Mouse (Mus musculus): Measurements from ENCODE around the gene Acaa1b.

The Acaa1b gene

DNA sequence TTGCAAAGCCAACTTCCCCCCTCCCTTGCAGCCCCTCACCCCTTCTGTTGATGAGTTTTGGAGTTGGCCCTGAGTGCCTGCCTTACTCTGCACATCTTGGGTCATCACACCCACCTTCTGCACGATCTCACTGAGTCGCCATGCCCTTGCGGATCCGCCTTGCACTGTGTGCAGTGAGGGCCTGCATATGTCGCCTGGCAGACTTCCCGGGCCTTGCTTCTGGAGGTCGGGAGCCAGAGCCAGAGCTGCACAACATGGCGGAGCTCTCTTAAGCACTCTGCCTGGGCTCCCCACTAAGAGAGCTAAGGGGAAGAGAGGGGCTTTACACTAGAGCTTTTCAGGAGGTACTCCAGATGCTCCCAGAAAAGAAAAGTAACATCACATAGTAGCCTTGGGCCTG, 12.2 kb downstream of the Acaa1b start:
- WGBS, result 71% methylated on average over 8 of the region's 8 CpGs

DNA sequence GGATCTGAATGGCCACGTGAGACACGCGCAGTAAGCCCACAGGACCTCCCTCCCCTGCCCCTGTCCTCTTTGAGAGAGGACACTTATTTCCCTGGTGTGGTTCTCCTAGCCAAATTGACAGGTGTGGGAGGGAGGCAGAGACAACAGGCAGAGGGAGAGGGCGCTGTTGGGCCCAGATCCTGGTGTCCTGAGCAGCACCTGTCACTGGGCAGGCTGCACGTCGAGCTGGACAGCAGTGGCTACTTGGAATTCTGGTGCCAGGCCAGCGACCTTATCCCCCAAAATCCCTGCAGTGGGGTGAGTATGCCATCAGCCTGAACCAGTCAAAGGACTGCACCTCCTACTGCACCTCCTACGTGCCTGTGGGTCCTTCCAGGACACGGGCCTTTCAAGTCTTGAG, 13.5 kb downstream of the Acaa1b start:
- 77% methylated on average over 9 of the region's 9 CpGs for WGBS

DNA sequence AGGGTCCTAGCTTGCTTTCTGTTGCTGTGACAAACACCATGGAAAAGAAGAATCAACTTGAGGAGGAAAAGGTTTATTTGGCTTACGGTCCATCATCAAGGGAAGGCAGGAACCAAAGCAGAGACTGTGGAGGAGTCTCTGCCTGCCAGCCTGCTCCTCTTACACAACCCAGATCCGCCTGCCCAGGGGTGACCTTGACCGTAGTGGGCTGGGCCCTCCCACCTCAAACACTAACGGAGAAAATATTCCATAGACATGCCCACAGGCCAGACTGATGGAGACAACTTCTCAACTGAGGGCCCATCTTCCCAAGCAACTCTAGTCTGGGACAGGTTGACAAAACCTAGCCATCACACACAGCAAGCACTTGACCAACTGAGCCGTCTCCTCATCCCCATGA, 14.8 kb downstream of the Acaa1b start:
- 92% methylated on average over 5 of the region's 5 CpGs for WGBS

DNA sequence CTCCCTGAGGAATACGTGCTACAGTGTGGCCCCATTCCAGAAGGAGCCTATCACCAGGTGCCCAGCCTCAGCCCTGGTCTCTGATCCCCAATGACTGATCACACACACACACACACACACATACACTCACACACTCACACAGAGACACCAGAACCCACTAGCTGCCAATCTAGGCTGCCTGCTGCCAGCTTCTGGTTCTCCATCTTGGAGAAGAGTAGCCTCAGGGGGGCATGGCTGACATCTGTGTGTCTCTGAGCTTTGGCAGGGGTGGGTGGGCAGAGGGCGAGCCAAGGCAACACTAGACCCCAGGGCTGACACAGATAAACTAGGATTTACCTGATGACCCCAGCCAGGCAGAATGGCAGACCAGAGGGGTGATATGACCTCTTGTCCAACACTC, 18.1 kb downstream of the Acaa1b start:
- 91% methylated on average over 2 of the region's 2 CpGs for WGBS

DNA sequence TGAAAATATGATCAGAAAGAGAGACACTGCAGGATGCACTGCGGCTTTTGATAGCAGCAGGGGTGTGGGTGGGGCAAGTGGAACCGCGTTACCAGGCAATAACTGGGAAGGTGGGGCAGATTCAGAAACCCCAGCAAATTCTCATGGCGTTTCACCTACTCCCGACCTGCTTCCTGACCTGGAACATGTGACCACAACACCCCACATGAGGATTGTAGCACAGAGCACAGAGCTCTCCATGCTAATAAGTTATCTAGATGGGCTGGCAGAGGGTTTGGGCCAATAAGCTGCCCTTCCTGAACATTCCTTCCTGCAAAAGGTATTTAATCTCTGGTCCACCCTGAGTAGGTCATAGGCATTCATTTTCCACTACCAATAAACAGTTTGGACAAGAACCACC, 26.2 kb downstream of the Acaa1b start:
- WGBS, result 50% methylated on average over 5 of the region's 5 CpGs

DNA sequence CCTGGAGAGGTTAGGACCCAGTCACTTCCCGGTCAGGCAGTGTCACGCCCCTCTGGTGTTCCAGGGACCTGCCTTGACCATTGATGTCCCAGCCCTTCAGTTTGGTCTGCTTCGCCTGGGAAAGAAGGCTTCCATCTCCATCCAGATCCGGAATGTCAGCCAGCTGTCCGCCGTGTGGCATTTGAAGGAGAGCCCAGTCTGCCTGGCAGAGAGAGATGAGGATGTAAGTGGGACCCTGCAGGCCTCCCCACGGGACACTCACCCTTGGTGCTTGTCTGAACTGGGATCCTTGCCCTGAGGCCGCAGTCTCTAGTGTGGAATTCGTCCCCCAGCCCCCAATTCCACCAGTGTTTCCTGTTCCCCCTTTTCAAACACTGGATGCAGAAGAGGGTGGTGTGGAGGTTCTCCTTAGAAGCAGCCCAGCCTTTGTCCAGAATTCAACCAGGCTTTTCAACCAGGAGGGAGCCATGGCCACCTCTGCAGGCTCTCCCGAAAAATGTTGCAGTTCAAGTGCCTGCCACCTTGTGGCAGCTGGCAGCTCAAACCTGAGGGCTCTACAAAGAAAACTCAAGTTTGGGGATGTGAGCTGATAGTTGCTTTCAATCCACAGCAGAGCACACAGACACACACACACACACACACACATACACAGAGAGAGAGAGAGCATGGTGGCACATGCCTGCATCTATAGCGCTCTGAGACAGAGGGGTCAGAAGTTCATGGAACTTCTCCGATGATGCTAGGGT, 28.3 kb downstream of the Acaa1b start:
- WGBS, result 83% methylated on average over 12 of the region's 12 CpGs

DNA sequence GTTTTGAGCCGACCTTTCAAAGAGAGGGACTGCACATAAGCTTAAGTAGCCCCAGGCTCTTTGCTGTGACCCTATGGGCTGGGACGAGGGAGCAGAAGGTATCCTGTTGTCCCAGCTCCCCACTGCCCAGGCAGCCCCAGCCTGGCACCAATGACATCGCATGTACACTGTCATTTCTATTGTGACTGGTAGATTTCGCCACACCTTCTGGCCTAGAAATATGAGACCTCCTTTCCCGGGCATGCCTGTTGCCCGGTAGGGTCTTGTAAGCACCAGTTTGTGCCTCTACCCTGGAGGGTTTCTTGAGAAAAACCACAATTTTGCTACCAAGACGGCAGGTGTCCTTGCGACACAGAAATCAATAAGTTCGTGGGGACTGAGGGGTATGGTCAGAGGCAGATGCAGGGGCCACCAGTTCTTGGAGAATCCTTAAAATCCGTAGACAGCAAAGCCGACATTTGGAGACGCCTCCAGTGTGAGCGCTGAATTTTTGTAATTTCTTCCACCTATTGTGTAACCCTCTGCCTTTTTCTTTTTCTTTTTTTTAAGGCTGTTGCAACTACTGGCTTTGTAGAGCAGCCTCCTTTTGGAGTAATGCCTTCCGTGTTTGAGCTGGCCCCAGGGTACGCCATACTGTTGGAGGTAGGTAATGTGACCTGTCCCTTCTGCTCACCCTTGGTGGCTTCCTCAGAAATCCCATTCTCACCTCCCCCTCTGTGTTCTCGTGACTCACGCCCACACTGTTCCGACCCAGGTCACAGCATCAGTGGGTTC, 34.1 kb downstream of the Acaa1b start:
- WGBS, result 82% methylated on average over 18 of the region's 18 CpGs

DNA sequence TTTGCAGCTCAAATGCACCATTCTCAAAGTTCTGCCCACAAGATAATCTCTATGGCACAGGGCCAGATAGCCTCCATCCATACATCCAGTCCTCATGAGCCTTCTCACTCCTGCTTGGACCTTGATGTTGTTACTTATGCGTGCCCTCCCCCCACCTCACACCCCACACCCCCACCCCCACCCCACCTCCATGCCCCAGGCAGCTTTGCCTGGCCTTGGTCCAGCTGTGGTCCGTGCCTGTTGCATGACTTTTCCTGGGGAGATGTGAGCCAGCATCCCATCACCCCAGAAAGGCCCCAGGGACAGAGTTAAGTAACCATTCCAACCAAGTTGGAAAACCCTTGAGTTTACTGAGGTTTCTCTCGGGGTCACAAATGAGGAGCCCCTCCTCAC, 36.7 kb downstream of the Acaa1b start:
- 85% methylated on average over 3 of the region's 3 CpGs for WGBS

DNA sequence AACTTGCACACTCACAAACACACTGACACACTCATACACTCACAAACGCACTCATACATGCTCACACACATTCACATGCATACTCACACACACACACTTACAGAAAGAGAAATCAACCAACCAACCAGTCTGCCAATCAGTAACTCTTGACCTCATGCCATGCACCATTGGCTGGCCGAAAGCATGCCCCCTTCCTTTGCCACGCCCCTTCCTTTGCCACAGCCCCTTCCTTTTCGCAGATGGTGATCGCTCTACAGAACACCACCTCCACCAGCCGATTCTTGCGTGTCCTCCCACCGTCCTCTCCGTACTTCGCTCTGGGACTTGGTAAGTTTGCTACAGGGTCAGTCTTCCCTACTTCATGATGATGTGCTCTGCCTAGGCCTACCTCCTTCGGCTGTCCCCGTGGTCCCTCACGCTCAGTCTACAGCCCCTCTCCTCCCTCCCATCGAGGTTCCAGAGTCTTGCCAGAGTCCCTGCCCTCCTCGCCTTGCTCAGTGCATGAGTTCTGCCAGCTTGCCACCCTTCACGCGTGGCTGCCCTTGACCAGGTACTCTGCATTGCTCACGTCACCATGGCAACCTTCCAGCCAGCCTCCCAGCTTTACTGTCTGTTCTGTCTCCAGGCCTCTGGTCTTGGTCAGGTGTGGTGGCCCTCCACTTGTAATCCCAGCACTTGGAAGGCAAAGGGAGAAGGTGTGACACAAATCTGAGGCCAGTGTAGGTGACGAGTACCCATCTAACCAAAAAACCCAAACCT, 37.3 kb downstream of the Acaa1b start:
- WGBS, result 86% methylated on average over 19 of the region's 19 CpGs

DNA sequence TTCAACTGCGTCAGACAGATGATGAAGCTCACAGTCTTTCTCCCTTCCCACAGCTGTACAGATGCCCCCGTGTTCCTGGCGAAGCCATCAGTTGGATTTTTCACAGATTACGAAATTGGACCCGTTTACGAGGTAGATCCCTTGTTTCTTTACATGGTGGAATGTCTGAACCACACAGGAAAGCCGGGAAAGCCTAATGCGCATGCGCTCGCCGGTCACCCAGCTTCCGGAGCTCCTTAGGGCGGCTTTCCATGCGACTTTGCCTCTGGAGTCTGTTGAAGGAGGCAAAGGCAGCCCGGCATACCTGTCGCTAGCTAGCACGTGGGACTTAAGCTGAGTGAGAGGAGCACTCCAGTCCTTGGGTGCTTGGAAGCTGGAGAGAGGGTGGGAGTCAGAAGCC, 42.0 kb downstream of the Acaa1b start:
- WGBS, result 91% methylated on average over 17 of the region's 17 CpGs

DNA sequence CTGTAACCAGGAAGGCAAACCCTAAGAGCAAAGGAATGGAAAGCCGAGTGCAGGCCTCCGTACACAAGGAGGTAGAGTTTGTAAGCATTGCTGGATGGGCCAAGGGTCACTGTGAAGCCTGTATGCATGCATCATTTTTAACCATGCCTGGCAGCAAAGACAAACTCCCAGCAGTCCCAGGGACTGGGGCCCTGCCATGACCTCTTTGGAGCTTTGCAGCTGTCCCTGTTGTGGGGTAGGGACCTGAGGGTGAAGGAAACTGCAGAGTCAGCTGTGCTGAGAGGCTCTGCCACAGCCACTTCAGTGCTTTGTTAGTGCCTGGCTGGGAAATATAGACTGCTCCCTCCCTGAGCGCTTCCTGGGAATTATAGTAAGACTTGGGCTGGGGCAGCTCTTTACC, 46.3 kb downstream of the Acaa1b start:
- 68% methylated on average over 3 of the region's 3 CpGs for WGBS

DNA sequence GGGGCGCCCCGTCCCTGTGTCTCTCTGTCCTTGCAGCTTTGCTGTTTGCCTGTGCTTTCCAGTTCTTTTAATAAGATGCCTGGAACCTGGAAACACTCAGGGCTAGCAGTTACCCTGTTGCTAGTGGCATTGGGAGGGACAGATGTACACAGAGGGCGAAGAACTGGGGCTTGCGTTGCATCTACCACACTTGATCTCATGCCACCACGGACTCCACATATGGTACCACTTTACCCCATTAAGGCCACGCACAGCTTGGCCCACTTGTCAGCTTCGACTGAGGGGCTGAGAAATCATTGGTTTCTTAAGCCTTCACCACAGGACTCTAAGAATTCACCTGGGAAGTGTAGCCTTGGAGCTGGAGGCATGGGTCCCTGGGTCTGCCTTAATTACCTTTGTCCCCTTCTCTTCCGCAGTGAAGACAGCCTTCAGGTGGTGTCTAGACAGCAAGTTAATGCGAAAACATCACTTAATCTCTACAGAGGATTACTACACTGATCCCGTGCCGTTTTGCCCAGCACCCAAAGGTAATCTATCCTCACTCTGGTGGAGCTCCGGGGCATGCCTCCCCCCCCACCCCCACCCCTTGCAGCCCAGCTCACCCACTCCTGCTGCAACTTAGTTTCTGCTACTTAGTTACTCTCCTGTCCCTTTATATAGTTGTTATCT, 47.1 kb downstream of the Acaa1b start:
- WGBS, result 74% methylated on average over 12 of the region's 12 CpGs

DNA sequence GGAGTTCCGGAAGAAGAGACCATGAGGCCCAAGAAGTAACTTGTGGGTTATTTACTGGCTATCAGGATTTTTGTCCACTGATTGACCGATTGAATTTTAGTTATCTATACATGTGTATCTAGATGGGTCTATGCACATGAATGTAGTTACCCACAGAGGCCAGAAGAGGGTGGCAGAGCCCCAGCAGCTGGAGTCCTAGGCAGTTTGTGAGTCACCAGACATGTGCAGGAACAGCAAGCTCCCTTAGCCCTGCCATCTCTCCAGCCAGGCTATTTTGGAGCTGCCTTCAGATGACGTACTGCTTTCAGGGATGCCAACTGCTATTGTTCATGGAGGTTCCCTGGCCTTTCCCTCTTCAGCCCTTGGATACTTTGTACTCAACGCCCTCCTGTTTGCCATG, 49.3 kb downstream of the Acaa1b start:
- WGBS, result 84% methylated on average over 4 of the region's 4 CpGs

DNA sequence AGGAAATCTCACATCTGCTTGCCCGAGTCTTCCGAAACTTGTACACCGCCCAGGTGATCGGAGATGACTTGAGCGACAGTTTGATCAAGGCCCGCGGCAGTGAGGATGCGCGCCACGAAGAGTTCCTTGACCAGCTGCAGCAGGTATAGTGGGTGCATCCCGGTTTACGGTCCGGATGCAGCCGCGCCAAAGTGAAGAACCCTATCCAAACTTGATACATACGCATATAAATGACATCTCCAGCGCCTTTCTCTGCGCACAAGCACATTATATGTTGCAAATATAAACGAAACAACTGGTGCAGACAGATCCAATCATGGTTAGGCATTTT, 54.1 kb downstream of the Acaa1b start:
- 1% methylated on average over 19 of the region's 19 CpGs for WGBS

DNA sequence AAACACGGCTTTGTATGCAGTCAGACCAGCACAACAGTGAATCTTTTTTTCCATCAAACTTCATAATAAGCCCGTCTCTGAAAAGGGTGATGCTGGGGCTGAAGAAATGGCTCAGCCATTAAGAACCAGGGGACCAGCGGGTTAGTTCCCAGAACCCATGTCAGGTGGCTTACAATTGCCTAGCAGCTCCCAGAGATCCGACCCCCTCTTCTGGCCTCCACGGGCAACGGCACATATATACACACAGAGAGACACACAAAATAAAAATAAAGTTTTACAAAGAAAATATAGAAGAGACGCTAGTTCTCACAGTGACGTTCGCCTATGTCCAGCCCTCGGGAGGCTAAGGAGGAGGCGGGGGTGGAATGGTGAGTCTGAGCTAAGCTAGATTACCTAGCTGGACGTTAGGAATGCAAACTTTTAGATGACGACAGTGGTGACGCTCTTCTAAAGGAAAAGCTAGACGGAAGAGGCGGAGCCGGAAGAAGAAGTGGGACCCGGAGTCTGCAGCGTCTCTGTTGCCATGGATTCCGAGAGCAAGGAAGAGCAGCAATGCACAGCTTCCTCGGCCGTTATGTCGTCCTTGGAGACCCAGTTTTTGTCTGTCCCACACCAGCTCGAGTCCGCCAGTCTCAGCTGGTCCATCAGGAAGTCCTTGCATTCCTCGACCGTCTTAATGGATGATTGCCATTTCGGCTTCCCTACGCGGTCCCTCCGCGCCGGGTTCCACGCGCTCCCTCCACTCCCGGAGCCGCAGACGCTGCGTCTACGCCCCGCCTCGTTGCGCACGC, 54.7 kb downstream of the Acaa1b start, which contains the start of gene Dlec1:
Gene Dlec1, plus strand, starts transcription at position 487 of the 791 bp plus-strand sequence.
- 2% methylated on average over 44 of the region's 44 CpGs for WGBS

DNA sequence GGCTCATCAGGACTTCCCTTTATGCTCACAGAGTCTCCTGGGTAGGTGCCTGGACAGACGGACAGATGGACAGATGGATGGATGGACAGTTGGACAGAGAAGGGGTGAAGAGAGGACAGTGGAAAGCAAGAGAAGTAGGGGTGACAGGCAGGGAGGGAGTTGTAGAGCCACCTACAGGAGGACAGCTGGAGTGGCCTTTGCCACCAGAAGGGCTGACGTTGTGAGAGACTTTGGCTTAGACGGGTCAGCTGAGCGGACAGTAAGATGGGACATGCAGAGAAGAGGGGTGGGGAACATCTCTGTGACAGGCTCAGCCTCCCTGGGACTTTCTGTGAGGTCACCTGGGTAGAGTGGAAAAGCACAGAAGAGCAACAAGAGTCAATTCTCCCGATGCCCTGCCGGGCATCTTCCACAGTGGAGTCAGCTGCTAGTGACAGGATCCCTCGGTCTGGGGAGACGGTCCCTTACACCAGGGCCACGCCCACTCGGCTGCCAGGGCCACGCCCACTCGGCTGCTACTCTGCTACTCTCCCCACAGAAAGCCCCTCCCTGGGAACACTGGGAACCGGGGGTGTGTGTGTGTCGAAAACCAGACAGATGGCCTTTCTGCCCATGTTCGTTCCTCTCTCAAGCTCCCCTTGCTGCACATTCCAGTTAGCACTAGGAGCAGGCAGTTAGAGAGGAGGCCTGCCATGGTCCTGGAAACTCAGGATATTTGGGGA, 56.6 kb downstream of the Acaa1b start:
- WGBS, result 13% methylated on average over 15 of the region's 15 CpGs

Data from cerebral cortex, adult 2 months (tissue).